Mouse (Mus musculus): ENCODE measurements around the gene Cmtm7. TPM values are rescaled to one million over a fixed set of nuclear protein-coding genes. Genes with fewer than 3 reads are reported as not detected.

Cmtm7 gene
- polyA plus RNA-seq (2017; shearing (Covaris generic)), result 135 TPM

DNA sequence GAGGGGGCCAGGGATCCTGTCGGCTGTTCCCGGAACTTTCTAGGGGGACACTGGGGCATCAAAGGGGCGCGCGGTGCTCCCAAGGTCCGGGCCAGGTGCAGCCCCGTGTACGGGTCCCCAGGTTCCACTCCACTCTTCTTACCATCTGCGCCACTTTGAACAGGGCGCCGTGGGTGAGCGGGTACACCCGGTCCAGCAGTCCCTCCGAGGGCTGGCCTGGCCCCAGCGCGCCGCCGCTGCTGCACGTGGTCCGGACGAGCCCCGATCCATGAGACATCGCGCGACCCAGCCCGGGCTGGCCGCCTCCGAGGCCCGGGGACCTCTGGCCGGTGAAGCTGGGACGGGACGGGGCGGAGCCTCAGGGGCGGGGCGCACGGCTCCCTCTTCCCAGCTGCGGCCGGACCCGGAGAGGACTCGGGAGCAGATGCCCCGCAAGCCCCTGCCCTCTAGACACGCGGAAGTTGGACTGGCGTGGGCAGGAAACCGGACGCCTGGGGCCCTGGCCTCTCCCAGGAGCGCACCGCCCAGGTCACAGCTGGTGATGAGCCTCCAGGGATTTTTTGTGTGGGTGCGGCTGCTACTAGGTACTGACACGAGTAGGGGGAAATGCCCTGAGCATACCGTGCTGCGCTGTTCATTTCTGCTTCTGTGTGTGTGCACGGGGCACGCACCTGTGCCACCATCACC, at the start of gene Cmtm7:
Cmtm7 (minus strand) TSS at position 331 of the 687 bp plus-strand sequence.

DNA sequence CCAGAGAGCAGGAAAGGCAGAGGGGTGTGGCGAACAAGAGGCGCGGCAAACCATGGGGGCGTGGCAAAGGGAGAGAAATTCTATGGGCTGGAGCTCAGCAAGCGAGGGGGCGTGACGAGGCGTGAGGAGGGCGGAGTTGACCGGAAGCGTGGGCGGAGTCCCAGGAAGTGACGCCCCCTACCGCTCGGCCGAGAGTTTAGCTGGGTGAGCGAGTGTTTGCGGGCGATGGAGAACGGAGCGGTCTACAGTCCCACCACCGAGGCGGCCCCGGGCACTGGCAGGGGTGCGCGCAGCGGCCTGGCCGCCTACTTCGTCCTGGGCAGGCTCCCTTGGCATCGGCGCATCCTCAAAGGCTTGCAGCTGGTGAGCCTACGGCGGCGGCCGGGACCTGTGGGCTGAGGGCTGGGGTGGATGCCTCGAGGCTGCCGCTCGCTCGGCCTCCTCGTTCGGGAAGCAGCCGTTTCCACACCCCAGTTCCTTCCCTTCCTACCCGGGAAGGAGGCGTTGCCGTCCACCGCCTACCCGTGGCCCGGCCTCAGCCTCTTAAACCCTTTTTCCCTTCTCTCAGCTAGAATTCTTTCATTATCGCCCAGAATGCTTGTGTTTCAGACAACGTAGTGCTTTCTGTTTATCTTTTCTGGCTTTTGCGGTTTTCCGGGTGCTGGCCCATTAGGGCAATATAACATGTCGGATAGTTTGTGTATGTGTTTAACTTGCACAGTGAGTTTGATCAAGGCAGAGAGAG, 50.5 kb downstream of the Cmtm7 start, which contains the start of gene Cmtm6:
Cmtm6 (plus strand) TSS at position 106 of the 745 bp plus-strand sequence.

Other genes starting within 250 kb of the Cmtm7 start
- gene Trim71, start 217.5 kb downstream of the Cmtm7 start, polyA plus RNA-seq (2017; shearing (Covaris generic)), result not detected
- gene Cnot10, start 141.7 kb downstream of the Cmtm7 start, polyA plus RNA-seq (2017; shearing (Covaris generic)), result 65.0 TPM
- gene Dync1li1, start 93.1 kb downstream of the Cmtm7 start, polyA plus RNA-seq (2017; shearing (Covaris generic)), result 62.7 TPM
- gene Cmtm6, start 50.7 kb downstream of the Cmtm7 start, polyA plus RNA-seq (2017; shearing (Covaris generic)), result 224 TPM
- gene Cmtm8, start 62.3 kb upstream of the Cmtm7 start, polyA plus RNA-seq (2017; shearing (Covaris generic)), result 0.61 TPM
- 39.5 TPM for gene Gpd1l, start 152.1 kb upstream of the Cmtm7 start, polyA plus RNA-seq (2017; shearing (Covaris generic))
- gene Osbpl10, start 196.7 kb upstream of the Cmtm7 start, polyA plus RNA-seq (2017; shearing (Covaris generic)), result not detected
- 2,496 TPM for gene Rps27rt, start 200.9 kb upstream of the Cmtm7 start, polyA plus RNA-seq (2017; shearing (Covaris generic))

All from activated CD4-positive, CD25-positive, alpha-beta regulatory T cell, adult 9 weeks (primary cell).